Mouse (Mus musculus) liver, embryonic 15.5 days (tissue): ENCODE results near the gene Elovl2. TPM values are rescaled to one million over a fixed set of nuclear protein-coding genes. Genes with fewer than 3 reads are reported as not detected.

ENCODE experiments used
- ATAC-seq: fragments of 200-750 bp; cut with Nextera tagmentation; 2 replicates; pipeline ENCODE4 v1.8.0; 2017; ENCODE audit warnings: moderate number of reproducible peaks, mild to moderate bottlenecking, moderate library complexity; ENCODE audit not compliant: insufficient read depth
- H3K27ac ChIP-seq: fragments of 300-500 bp; sonication (generic); replicated peaks from 2 replicates; pipeline ENCODE4 v1.5.1; 2015; ENCODE audit warnings: mild to moderate bottlenecking, inconsistent platforms
- H3K27me3 ChIP-seq: fragments of 300-500 bp; sonication (generic); 2 replicates; pipeline ENCODE4 v1.6.1; 2015; ENCODE audit warnings: mild to moderate bottlenecking, inconsistent platforms
- H3K36me3 ChIP-seq: fragments of 300-500 bp; sonication (generic); replicated peaks from 2 replicates; pipeline ENCODE4 v1.6.1; 2015; ENCODE audit warnings: moderate library complexity, mild to moderate bottlenecking, inconsistent platforms
- H3K4me1 ChIP-seq: fragments of 300-500 bp; sonication (generic); replicated peaks from 2 replicates; pipeline ENCODE4 v1.6.1; 2015; ENCODE audit warnings: inconsistent platforms
- H3K4me2 ChIP-seq: fragments of 300-500 bp; sonication (generic); 2 replicates; pipeline ENCODE4 v1.6.1; 2015; ENCODE audit warnings: moderate library complexity, mild to moderate bottlenecking, inconsistent platforms
- H3K4me3 ChIP-seq: fragments of 300-500 bp; sonication (generic); replicated peaks from 2 replicates; pipeline ENCODE4 v1.5.1; 2015; ENCODE audit warnings: mild to moderate bottlenecking, inconsistent platforms
- H3K9ac ChIP-seq: fragments of 300-500 bp; sonication (generic); 2 replicates; pipeline ENCODE4 v1.6.1; 2015; ENCODE audit warnings: moderate library complexity, mild to moderate bottlenecking, inconsistent platforms
- H3K9me3 ChIP-seq: fragments of 300-500 bp; sonication (generic); replicated peaks from 2 replicates; pipeline ENCODE4 v1.6.1; 2016; ENCODE audit warnings: inconsistent platforms
- WGBS: fragments of 180-500 bp; shearing (Covaris S2); methylation state at CpG from one replicate; pipeline ENCODE4 v1.1.7; 2015; ENCODE audit warnings: mixed read lengths; ENCODE audit not compliant: insufficient replicate concordance; 5-methylcytosine and 5-hydroxymethylcytosine counted together
- polyA plus RNA-seq: library from polyadenylated mRNA; unstranded; fragments of >200 nt; fragmentation: Nextera tagmentation; extraction: Ambion mirVana; gene quantifications from 2 replicates; pipeline ENCODE4 v1.2.1, GENCODE M21; 2015

Gene Elovl2
- polyA plus RNA-seq, 1 experiment from 2014 or later: 42.5 TPM

GRCm38 (mm10) chr13:41233241-41233640 lies 13.0 kb upstream of the Elovl2 start:
- Histone ChIP-seq H3K4me1 (peaks cover 7% of the 10 kb centered on the region), H3K27ac (no peak overlapping the region), H3K36me3 (no peaks in the 10 kb centered on the region), H3K9me3 (no peaks in the 10 kb centered on the region), H3K27me3 (no peaks in the 10 kb centered on the region), H3K4me3 (no peak overlapping the region), H3K4me2 (no peak overlapping the region), H3K9ac (no peak overlapping the region)
- WGBS: 63% methylated on average over 7 of the region's 7 CpGs
- no peak for ATAC-seq

GRCm38 (mm10) chr13:41232209-41232608 lies 12.0 kb upstream of the Elovl2 start:
- Histone ChIP-seq H3K4me3 (no peak overlapping the region), H3K27ac (no peak overlapping the region), H3K4me2 (no peak overlapping the region), H3K27me3 (no peaks in the 10 kb centered on the region), H3K36me3 (no peaks in the 10 kb centered on the region), H3K9ac (no peak overlapping the region), H3K9me3 (no peaks in the 10 kb centered on the region), H3K4me1 (peaks cover 7% of the 10 kb centered on the region)
- WGBS: 79% methylated on average over 15 of the region's 15 CpGs
- ATAC-seq: no peak

GRCm38 (mm10) chr13:41231389-41231983 lies 11.3 kb upstream of the Elovl2 start:
- Histone ChIP-seq H3K36me3 (no peaks in the 10 kb centered on the region), H3K4me2 (no peak overlapping the region), H3K9ac (no peak overlapping the region), H3K4me1 (peaks cover 7% of the 10 kb centered on the region), H3K27me3 (no peaks in the 10 kb centered on the region), H3K27ac (no peak overlapping the region), H3K4me3 (no peak overlapping the region), H3K9me3 (no peaks in the 10 kb centered on the region)
- WGBS: 73% methylated on average over 12 of the region's 12 CpGs
- ATAC-seq: no peak

GRCm38 (mm10) chr13:41230256-41230655 lies 10.1 kb upstream of the Elovl2 start:
- H3K9ac ChIP-seq: no peak overlapping the region
- H3K4me3 ChIP-seq: no peak overlapping the region
- peaks cover 7% of the 10 kb centered on the region for H3K4me1 ChIP-seq
- H3K36me3 ChIP-seq: no peaks in the 10 kb centered on the region
- H3K27me3 ChIP-seq: no peaks in the 10 kb centered on the region
- no peak overlapping the region for H3K27ac ChIP-seq
- H3K9me3 ChIP-seq: no peaks in the 10 kb centered on the region
- 27% methylated on average over 5 of the region's 5 CpGs for WGBS
- ATAC-seq: no peak
- H3K4me2 ChIP-seq: no peak overlapping the region

GRCm38 (mm10) chr13:41228060-41228459 lies 7.9 kb upstream of the Elovl2 start:
- Histone ChIP-seq H3K4me1 (no peaks in the 10 kb centered on the region), H3K9ac (no peak overlapping the region), H3K4me2 (no peak overlapping the region), H3K27me3 (no peaks in the 10 kb centered on the region), H3K36me3 (no peaks in the 10 kb centered on the region), H3K4me3 (no peak overlapping the region), H3K9me3 (no peaks in the 10 kb centered on the region), H3K27ac (no peak overlapping the region)
- 52% methylated on average over 5 of the region's 5 CpGs for WGBS
- no peak for ATAC-seq

- Histone ChIP-seq H3K27ac (no peak overlapping the region), H3K4me3 (no peak overlapping the region), H3K4me2 (no peak overlapping the region), H3K27me3 (no peaks in the 10 kb centered on the region), H3K9me3 (no peaks in the 10 kb centered on the region), H3K4me1 (no peaks in the 10 kb centered on the region), H3K36me3 (no peaks in the 10 kb centered on the region), H3K9ac (no peak overlapping the region)
- 48% methylated on average over 5 of the region's 5 CpGs for WGBS
- no peak for ATAC-seq
Measured at GRCm38 (mm10) chr13:41226513-41226912, 6.3 kb upstream of the Elovl2 start.

GRCm38 (mm10) chr13:41219687-41220303 lies 410 bp downstream of the Elovl2 start:
- Histone ChIP-seq H3K36me3 (no peaks in the 10 kb centered on the region), H3K4me3 (peak overlapping the region; percentile 60), H3K4me1 (peaks cover 10% of the 10 kb centered on the region; the same call in 1 of the 2 replicates), H3K4me2 (peak overlapping the region; percentile 72), H3K27ac (no peak overlapping the region; the same call in 1 of the 2 replicates), H3K9ac (peak overlapping the region; percentile 50), H3K9me3 (no peaks in the 10 kb centered on the region), H3K27me3 (peaks cover 23% of the 10 kb centered on the region)
- ATAC-seq: peak; percentile 5; the same call in 1 of the 2 replicates
- 6% methylated on average over 39 of the region's 39 CpGs for WGBS

- Histone ChIP-seq H3K9me3 (no peaks in the 10 kb centered on the region), H3K27ac (no peak overlapping the region), H3K4me3 (peak overlapping the region; percentile 60), H3K36me3 (no peaks in the 10 kb centered on the region), H3K4me2 (peak overlapping the region; percentile 72), H3K4me1 (peaks cover 10% of the 10 kb centered on the region; the same call in 1 of the 2 replicates), H3K27me3 (peaks cover 23% of the 10 kb centered on the region), H3K9ac (no peak overlapping the region)
- no peak for ATAC-seq
- WGBS: 48% methylated on average over 1 of the region's 1 CpGs
Measured at GRCm38 (mm10) chr13:41219056-41219455, 1.1 kb downstream of the Elovl2 start.

GRCm38 (mm10) chr13:41216236-41216635 lies 4.0 kb downstream of the Elovl2 start:
- Histone ChIP-seq H3K9ac (no peak overlapping the region), H3K27ac (no peak overlapping the region), H3K4me3 (no peak overlapping the region)

GRCm38 (mm10) chr13:41215669-41216068 lies 4.5 kb downstream of the Elovl2 start:
- no peak overlapping the region for H3K9ac ChIP-seq
- H3K36me3 ChIP-seq: no peaks in the 10 kb centered on the region
- peaks cover 19% of the 10 kb centered on the region for H3K27me3 ChIP-seq
- H3K9me3 ChIP-seq: no peaks in the 10 kb centered on the region
- H3K4me1 ChIP-seq: peaks cover 14% of the 10 kb centered on the region
- no peak overlapping the region for H3K4me3 ChIP-seq
- WGBS: 36% methylated on average over 6 of the region's 6 CpGs
- no peak for ATAC-seq
- peak overlapping the region; percentile 18 for H3K4me2 ChIP-seq
- H3K27ac ChIP-seq: no peak overlapping the region

More at GRCm38 (mm10) chr13:41216236-41216635, 4.0 kb downstream of the Elovl2 start:
- 40% methylated on average over 3 of the region's 3 CpGs for whole genome bisulfite sequencing
- H3K27me3 ChIP-seq: peaks cover 23% of the 10 kb centered on the region
- H3K36me3 ChIP-seq: no peaks in the 10 kb centered on the region
- peaks cover 16% of the 10 kb centered on the region for H3K4me1 ChIP-seq
- peak overlapping the region; percentile 18 for H3K4me2 ChIP-seq
- peak; percentile 33; the same call in 1 of the 2 replicates for ATAC-seq
- H3K9me3 ChIP-seq: no peaks in the 10 kb centered on the region

GRCm38 (mm10) chr13:41212558-41213322 lies 7.5 kb downstream of the Elovl2 start:
- no peak for ATAC-seq
- 50% methylated on average over 6 of the region's 6 CpGs for WGBS
- no peak overlapping the region for H3K9ac ChIP-seq

More at GRCm38 (mm10) chr13:41212558-41213322, 7.5 kb downstream of the Elovl2 start:
- Histone ChIP-seq H3K36me3 (no peaks in the 10 kb centered on the region), H3K4me1 (peaks cover 8% of the 10 kb centered on the region), H3K4me2 (no peak overlapping the region), H3K27ac (peak overlapping the region; percentile 38; the same call in 1 of the 2 replicates), H3K4me3 (no peak overlapping the region), H3K9me3 (no peaks in the 10 kb centered on the region), H3K27me3 (no peaks in the 10 kb centered on the region)
